Mouse (Mus musculus) testis, adult 2 months (tissue): ENCODE data around the gene Lpar1.

Experiments used
- CTCF ChIP-seq: fragments of 200-500 bp; IDR thresholded peaks from 2 replicates; pipeline ENCODE4 v1.5.1; 2012; ENCODE audit warnings: low read depth, mild to moderate bottlenecking, inconsistent platforms, low read length, moderate library complexity; ENCODE audit not compliant: control insufficient read depth, insufficient read depth, insufficient replicate concordance
- POLR2A ChIP-seq: fragments of 200-500 bp; IDR thresholded peaks from 2 replicates; pipeline ENCODE4 v1.6.1; 2012; ENCODE audit warnings: low read depth, mild to moderate bottlenecking, inconsistent platforms, low read length, moderate library complexity; ENCODE audit not compliant: control insufficient read depth

GRCm38 (mm10) chr4:58506539-58507527 lies 46.9 kb downstream of the Lpar1 start:
- TF ChIP-seq CTCF (no peak), POLR2A (no peak)
